Mouse (Mus musculus): Measurements from ENCODE around the gene Crat. TPM values are rescaled to one million over a fixed set of nuclear protein-coding genes. Genes with fewer than 3 reads are reported as not detected.

Crat gene
- polyA plus RNA-seq, 1 experiment from 2014 or later, result 164 TPM

DNA sequence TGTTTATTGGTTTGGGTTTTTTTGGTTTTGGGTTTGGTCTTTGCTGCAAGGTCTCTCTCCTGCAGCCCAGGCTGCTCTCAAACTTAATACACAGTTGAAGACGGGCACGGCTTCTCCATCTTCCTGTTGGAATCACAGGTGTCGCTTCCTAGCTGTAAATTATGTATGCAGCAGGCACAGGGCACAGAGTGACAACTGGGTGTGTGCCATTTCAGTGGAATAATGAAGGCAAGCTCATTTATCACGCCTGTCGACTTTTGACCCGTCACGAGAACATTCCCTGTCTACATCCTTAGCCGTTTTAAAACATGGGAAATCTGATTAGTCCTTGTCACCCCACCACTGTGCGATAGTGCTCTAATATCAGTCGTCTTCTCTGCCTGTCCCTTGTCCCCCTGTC, 55.0 kb downstream of the Crat start:
- Histone ChIP-seq H3K4me3 (ENCODE audit: low read length) (no peak overlapping the region), H3K36me3 (ENCODE audit: control insufficient read depth, insufficient read depth) (no peaks in the 10 kb centered on the region), H3K9ac (ENCODE audit: low read length) (no peak overlapping the region), H3K4me1 (ENCODE audit: control insufficient read depth, insufficient read depth, low read length) (peaks cover 36% of the 10 kb centered on the region), H3K4me2 (ENCODE audit: low read depth, low read length) (no peak overlapping the region), H3K27me3 (ENCODE audit: control insufficient read depth, insufficient read depth, low read length) (no peaks in the 10 kb centered on the region), H3K27ac (ENCODE audit: low read length) (no peak overlapping the region), H3K9me3 (replicated peaks; ENCODE audit: control insufficient read depth, low read length) (no peaks in the 10 kb centered on the region; the same call in 1 of the 2 replicates)
- 74% methylated on average over 10 of the region's 10 CpGs for WGBS
- no peak for ATAC-seq (replicated peaks; ENCODE audit: extremely low read depth, insufficient read depth, low FRiP score)

DNA sequence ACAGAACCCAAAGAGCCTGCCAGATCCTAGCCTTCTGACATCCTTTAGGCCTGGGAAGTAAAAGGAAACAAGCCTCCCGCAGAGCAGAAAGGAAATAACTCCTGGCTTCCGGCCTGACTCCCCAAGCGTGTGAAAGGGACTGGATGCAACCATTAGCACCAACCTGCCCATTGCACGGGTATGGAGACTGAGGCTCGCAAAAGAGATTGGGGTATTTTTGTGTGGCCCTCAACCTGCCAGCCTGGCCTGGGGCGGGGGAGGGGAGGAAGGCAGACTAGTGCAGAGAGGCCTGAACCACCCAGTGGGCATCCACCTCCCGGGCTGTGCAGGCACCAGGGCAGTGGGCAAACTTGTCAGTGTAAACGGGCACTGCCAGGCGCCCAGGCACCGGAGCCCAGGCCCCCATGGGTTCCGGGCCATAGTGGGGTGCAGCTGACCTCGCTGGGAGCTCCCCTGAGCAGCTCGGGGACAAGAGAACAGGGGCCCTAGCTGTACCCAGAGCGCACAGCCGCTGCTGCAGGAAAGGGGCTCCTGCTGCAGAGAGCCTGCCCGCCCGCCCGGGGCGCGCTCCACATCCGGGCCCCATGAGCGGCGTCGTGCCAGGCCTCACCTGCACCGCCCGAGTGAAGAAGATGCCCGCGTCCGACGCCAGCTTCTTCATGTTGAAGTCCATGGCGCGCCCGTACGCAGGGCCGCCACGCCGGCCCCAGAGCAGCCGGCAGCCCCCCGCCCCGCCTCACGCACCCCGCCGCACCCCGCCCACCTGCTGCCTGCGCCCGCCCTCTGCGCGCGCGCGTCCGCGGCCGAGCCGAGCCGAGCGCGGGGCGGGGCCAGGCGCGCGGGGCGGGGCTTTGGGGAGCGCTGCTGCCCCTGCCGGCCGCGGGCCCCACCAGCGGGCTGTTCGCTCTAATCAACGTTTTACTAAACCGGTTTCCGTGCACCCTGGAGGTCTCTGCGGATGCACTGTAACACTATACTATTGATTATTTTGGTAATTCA, 56.8 kb downstream of the Crat start, which contains the start of gene Sh3glb2:
TSS of gene Sh3glb2 (minus strand) at position 805 of the 999 bp plus-strand sequence.
- Histone ChIP-seq H3K9me3 (replicated peaks; ENCODE audit: control insufficient read depth, low read length) (no peaks in the 10 kb centered on the region; the same call in 1 of the 2 replicates), H3K36me3 (ENCODE audit: control insufficient read depth, insufficient read depth) (peaks cover 2% of the 10 kb centered on the region), H3K9ac (ENCODE audit: low read length) (peak within 1 kb of the TSS; percentile 91), H3K27me3 (ENCODE audit: control insufficient read depth, insufficient read depth, low read length) (no peaks in the 10 kb centered on the region), H3K4me2 (ENCODE audit: low read depth, low read length) (peak within 1 kb of the TSS; percentile 97), H3K4me1 (ENCODE audit: control insufficient read depth, insufficient read depth, low read length) (peaks cover 28% of the 10 kb centered on the region), H3K27ac (ENCODE audit: low read length) (peak within 1 kb of the TSS; percentile 90), H3K4me3 (ENCODE audit: low read length) (peak within 1 kb of the TSS; percentile 86)
- peak; percentile 60 for ATAC-seq (replicated peaks; ENCODE audit: extremely low read depth, insufficient read depth, low FRiP score)
- WGBS, result 2% methylated on average over 58 of the region's 73 CpGs

DNA sequence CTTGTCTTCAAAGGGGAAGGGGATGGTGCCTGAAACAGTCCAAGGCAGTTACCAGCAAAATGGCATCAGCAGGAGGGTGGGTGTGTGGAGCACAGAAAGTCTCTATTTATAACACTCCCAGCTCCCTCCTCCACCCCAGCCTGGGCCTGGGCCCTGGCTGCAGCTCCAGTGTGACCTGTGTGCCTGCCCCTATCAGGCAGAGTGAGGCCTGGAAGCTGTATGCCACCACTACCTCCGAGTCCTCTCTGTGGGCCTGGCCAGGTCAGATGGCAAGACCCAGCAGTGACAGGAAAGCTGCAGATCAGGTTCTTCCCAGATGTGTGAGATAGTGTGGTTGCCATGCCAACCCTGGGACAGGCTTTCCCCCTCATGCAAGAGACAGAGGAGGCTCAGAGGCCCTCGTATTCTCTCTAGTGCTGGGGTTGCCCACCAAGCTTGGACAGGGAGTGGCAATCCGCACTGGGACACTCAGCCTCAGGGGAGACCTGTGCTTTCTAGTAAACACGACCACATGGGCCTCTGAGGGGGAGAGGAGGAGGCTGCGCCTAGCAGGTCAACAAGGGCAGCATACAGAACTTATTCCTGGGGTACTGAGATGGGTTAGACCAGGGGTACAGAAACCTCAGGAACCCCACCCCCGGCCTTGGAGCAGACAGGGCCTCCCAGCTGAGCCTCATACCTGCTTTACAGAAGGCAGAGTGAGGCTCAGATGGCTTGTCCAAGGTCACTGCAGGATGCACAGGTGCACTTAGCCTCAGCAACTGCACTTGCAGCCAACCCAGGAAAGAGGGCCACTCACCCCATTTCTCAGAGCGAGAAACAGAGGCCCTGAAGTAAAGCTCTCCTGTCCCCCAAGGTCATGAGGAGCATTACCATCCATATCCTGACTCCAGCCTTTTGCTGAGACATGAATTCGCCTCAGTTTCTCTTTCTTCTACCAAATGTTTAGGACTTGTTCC, 57.8 kb downstream of the Crat start:
- peak; percentile 39; the same call in 1 of the 2 replicates for ATAC-seq (replicated peaks; ENCODE audit: extremely low read depth, insufficient read depth, low FRiP score)
- H3K4me2 ChIP-seq (ENCODE audit: low read depth, low read length), result peak overlapping the region; percentile 97
- 41% methylated on average over 8 of the region's 8 CpGs for WGBS
- H3K27me3 ChIP-seq (ENCODE audit: control insufficient read depth, insufficient read depth, low read length), result no peaks in the 10 kb centered on the region
- peaks cover 28% of the 10 kb centered on the region for H3K4me1 ChIP-seq (ENCODE audit: control insufficient read depth, insufficient read depth, low read length)
- H3K9me3 ChIP-seq (replicated peaks; ENCODE audit: control insufficient read depth, low read length), result no peaks in the 10 kb centered on the region; the same call in 1 of the 2 replicates
- H3K4me3 ChIP-seq (ENCODE audit: low read length), result peak overlapping the region; percentile 86
- H3K36me3 ChIP-seq (ENCODE audit: control insufficient read depth, insufficient read depth), result peaks cover 11% of the 10 kb centered on the region
- H3K9ac ChIP-seq (ENCODE audit: low read length), result peak overlapping the region; percentile 91
- H3K27ac ChIP-seq (ENCODE audit: low read length), result peak overlapping the region; percentile 90

DNA sequence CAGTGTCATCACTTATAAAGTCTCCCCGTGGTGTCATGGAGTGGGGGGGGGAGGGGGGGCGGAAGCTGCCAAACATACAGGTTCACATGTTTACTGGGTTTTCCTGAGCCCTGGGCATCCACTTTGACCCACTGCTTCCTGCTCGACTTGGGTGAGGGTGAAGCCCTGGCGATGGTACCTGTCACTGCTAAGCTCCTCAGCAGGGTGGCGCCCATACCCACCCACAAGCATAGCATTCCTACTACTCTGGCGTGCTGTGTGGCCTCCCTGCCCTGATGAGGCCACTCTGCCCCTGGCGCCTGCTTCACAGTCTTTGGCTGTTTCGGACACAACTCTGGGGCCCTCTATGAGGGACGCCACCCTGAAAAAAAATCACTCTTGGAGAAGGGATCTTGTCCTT, 58.7 kb downstream of the Crat start:
- Histone ChIP-seq H3K4me1 (ENCODE audit: control insufficient read depth, insufficient read depth, low read length) (peaks cover 28% of the 10 kb centered on the region), H3K4me3 (ENCODE audit: low read length) (no peak overlapping the region), H3K9ac (ENCODE audit: low read length) (peak overlapping the region; percentile 91), H3K27ac (ENCODE audit: low read length) (peak overlapping the region; percentile 90), H3K27me3 (ENCODE audit: control insufficient read depth, insufficient read depth, low read length) (no peaks in the 10 kb centered on the region), H3K9me3 (replicated peaks; ENCODE audit: control insufficient read depth, low read length) (no peaks in the 10 kb centered on the region), H3K4me2 (ENCODE audit: low read depth, low read length) (peak overlapping the region; percentile 97), H3K36me3 (ENCODE audit: control insufficient read depth, insufficient read depth) (peaks cover 16% of the 10 kb centered on the region)
- WGBS, result 52% methylated on average over 9 of the region's 9 CpGs
- ATAC-seq (replicated peaks; ENCODE audit: extremely low read depth, insufficient read depth, low FRiP score), result no peak

DNA sequence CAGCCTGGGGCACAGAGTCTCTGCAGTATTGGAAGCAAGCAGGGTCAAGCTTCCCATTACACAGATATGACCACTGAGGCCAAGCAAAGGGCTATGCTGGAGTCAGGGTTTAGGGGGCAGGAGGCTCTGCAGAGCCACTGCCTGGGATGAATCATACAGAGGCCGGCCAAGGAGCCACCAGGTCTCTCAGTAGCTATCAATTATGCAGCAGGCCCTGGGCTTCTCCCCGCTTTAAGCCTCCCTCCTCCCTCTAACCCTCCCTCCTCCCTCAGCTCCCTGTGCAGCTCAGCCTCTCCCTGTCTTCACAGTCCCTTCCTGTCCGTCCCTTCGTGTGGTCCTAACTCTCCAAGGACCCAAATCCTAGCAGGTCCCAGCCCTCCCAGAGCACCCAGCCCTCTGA, 59.3 kb downstream of the Crat start:
- Histone ChIP-seq H3K36me3 (ENCODE audit: control insufficient read depth, insufficient read depth) (peaks cover 16% of the 10 kb centered on the region), H3K27ac (ENCODE audit: low read length) (no peak overlapping the region; the same call in 1 of the 2 replicates), H3K4me2 (ENCODE audit: low read depth, low read length) (no peak overlapping the region), H3K4me3 (ENCODE audit: low read length) (no peak overlapping the region), H3K4me1 (ENCODE audit: control insufficient read depth, insufficient read depth, low read length) (peaks cover 28% of the 10 kb centered on the region), H3K27me3 (ENCODE audit: control insufficient read depth, insufficient read depth, low read length) (no peaks in the 10 kb centered on the region), H3K9ac (ENCODE audit: low read length) (peak overlapping the region; percentile 45; the same call in 1 of the 2 replicates), H3K9me3 (replicated peaks; ENCODE audit: control insufficient read depth, low read length) (no peaks in the 10 kb centered on the region)
- WGBS, result 55% methylated on average over 4 of the region's 4 CpGs
- ATAC-seq (replicated peaks; ENCODE audit: extremely low read depth, insufficient read depth, low FRiP score), result no peak

DNA sequence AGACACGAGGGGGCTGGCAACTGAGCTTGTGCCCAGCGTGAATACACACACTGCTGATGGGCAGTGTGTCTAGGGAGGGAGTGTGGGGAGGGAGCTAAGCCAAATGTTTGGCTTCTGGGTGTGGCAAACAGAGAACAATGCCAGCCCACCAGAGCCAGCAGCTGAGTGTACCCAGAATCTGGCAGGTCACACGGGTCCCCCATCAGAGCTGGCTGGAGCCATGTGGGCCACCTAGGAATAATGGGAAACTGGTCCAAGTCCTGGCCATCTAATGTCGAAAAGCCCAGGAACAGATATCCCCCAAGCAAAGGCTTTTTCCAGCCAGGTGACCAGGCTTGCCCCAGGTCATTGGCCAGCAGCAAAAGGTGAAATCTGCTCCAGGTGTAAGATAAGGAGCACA, 59.8 kb downstream of the Crat start:
- WGBS, result 58% methylated on average over 4 of the region's 4 CpGs
- ATAC-seq (replicated peaks; ENCODE audit: extremely low read depth, insufficient read depth, low FRiP score), result no peak
- H3K27me3 ChIP-seq (ENCODE audit: control insufficient read depth, insufficient read depth, low read length), result no peaks in the 10 kb centered on the region
- H3K4me1 ChIP-seq (ENCODE audit: control insufficient read depth, insufficient read depth, low read length), result peaks cover 28% of the 10 kb centered on the region
- H3K4me2 ChIP-seq (ENCODE audit: low read depth, low read length), result no peak overlapping the region
- H3K9me3 ChIP-seq (replicated peaks; ENCODE audit: control insufficient read depth, low read length), result no peaks in the 10 kb centered on the region
- H3K4me3 ChIP-seq (ENCODE audit: low read length), result no peak overlapping the region
- H3K27ac ChIP-seq (ENCODE audit: low read length), result no peak overlapping the region
- no peak overlapping the region for H3K9ac ChIP-seq (ENCODE audit: low read length)
- H3K36me3 ChIP-seq (ENCODE audit: control insufficient read depth, insufficient read depth), result peaks cover 17% of the 10 kb centered on the region

DNA sequence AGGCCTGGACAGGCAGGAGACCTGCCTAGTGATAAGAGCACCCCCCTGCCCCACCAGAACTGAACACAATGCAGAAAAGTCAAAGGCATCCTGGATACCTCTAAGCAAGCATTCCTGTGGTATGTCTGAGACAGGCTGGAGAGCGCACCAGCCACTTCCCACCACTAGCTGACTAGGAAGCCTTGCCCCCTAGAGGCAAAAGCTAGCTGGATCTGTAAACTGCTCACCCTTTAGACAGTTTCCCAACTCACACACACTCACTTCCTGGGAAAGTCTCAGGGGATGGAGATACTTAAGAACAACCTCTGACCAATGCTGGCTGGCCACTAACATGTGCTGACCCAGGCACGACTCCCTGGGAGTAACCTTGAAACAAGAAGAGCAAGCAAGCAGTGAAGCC, 64.5 kb downstream of the Crat start:
- Histone ChIP-seq H3K9me3 (replicated peaks; ENCODE audit: control insufficient read depth, low read length) (no peaks in the 10 kb centered on the region), H3K4me1 (ENCODE audit: control insufficient read depth, insufficient read depth, low read length) (peaks cover 5% of the 10 kb centered on the region), H3K36me3 (ENCODE audit: control insufficient read depth, insufficient read depth) (peaks cover 60% of the 10 kb centered on the region), H3K27me3 (ENCODE audit: control insufficient read depth, insufficient read depth, low read length) (no peaks in the 10 kb centered on the region), H3K9ac (ENCODE audit: low read length) (no peak overlapping the region), H3K27ac (ENCODE audit: low read length) (no peak overlapping the region), H3K4me2 (ENCODE audit: low read depth, low read length) (no peak overlapping the region), H3K4me3 (ENCODE audit: low read length) (no peak overlapping the region)
- 61% methylated on average over 2 of the region's 2 CpGs for WGBS
- ATAC-seq (replicated peaks; ENCODE audit: extremely low read depth, insufficient read depth, low FRiP score), result no peak

Data from heart, embryonic 16.5 days (tissue).